Mouse (Mus musculus): ENCODE data around the gene Pbp2. TPM values are rescaled to one million over a fixed set of nuclear protein-coding genes. Genes with fewer than 3 reads are reported as not detected.

The Pbp2 gene
- polyA plus RNA-seq, 1 experiment from 2014 or later: not detected

DNA sequence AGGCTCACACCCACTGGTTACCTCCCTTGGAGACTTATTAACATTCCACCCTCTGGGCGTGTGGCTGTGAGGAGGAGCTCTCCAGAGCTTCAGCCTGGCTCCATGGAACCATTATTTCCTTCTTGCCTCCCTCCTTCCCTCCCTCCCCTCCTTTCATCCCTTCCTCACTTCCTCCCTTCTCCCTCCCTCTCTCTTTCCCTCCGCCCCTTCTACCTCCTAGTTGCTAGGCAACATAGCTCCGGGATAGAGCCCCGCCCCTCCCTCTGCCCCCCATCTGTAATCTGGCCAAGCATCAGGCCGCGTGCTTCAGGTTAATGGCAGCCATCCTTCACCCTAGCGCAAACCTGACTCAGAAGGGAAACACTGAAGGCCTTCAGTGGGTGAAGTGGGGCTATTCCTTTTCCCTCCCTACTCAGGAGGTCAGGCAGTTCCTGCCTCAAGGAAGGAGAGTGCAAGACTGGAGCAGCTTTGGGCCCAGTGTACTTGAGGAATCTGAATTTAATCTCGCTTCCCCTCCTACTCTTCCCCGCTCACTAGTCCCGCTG lies 22.6 kb upstream of the Pbp2 start:
- Histone ChIP-seq H3K27ac (replicated peaks; ENCODE audit: low read depth, low read length) (peak overlapping the region; percentile 52; the same call in 1 of the 2 replicates), H3K4me1 (ENCODE audit: control insufficient read depth, insufficient read depth, low read length) (peaks cover 20% of the 10 kb centered on the region), H3K4me2 (ENCODE audit: low read length) (peak overlapping the region; percentile 31), H3K36me3 (ENCODE audit: control insufficient read depth, insufficient read depth, low read length) (no peaks in the 10 kb centered on the region), H3K9ac (replicated peaks; ENCODE audit: low read length) (no peak overlapping the region; the same call in 1 of the 2 replicates), H3K4me3 (replicated peaks; ENCODE audit: low read depth, low read length) (no peak overlapping the region), H3K9me3 (ENCODE audit: control insufficient read depth, low read length) (no peaks in the 10 kb centered on the region), H3K27me3 (ENCODE audit: control insufficient read depth, insufficient read depth, low read length) (no peaks in the 10 kb centered on the region)
- 11% methylated on average over 10 of the region's 10 CpGs for WGBS
- DNase-seq: peak; percentile 74
- ATAC-seq (ENCODE audit: low FRiP score, low TSS enrichment): peak; percentile 53

DNA sequence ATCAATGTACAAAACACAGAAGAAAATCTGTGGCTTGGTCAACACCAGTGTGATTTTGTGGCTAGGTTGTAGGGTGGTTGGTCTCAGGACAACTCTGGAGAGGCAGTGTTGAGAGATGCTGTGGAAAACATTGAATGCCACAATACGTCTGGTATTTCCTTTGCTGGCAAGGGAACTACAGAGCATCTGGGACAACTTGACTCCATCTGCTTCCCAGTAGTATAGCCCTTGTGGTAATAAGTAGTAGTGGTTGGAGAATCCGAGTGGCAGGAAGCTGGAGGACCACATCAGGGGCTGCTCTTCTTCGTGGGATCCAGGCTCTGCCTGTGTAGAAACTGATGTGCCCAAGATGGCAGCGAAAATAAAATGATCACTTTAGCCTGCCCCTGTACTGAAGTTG lies 21.7 kb upstream of the Pbp2 start:
- Histone ChIP-seq H3K36me3 (ENCODE audit: control insufficient read depth, insufficient read depth, low read length) (no peaks in the 10 kb centered on the region), H3K9me3 (ENCODE audit: control insufficient read depth, low read length) (no peaks in the 10 kb centered on the region), H3K4me3 (replicated peaks; ENCODE audit: low read depth, low read length) (no peak overlapping the region), H3K4me1 (ENCODE audit: control insufficient read depth, insufficient read depth, low read length) (peaks cover 20% of the 10 kb centered on the region), H3K9ac (replicated peaks; ENCODE audit: low read length) (no peak overlapping the region), H3K27ac (replicated peaks; ENCODE audit: low read depth, low read length) (no peak overlapping the region), H3K4me2 (ENCODE audit: low read length) (no peak overlapping the region), H3K27me3 (ENCODE audit: control insufficient read depth, insufficient read depth, low read length) (no peaks in the 10 kb centered on the region)
- DNase-seq: no peak
- WGBS: 84% methylated on average over 4 of the region's 4 CpGs
- no peak for ATAC-seq (ENCODE audit: low FRiP score, low TSS enrichment)

DNA sequence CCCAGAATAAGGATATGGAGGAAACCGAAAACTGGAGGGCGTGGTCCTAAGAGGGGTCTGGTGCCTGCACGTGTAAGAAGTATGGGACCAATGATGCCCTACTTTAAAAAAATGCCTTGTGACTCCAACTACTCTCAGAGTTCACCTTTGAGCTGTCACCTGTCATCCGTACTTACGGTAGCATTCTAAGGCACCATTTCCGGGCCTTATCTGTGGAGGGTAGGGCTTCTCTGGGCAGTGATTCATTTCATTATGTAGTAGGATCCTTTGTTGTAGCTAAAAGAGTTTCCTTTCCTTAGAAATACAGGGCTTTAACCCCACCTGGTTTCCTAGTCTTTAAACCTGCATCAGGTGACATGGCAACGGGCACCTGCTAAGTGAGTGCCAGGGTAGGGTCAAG lies 16.6 kb upstream of the Pbp2 start:
- no peaks in the 10 kb centered on the region for H3K36me3 ChIP-seq (ENCODE audit: control insufficient read depth, insufficient read depth, low read length)
- no peaks in the 10 kb centered on the region for H3K9me3 ChIP-seq (ENCODE audit: control insufficient read depth, low read length)
- no peak for ATAC-seq (ENCODE audit: low FRiP score, low TSS enrichment)
- 87% methylated on average over 7 of the region's 7 CpGs for WGBS
- H3K27ac ChIP-seq (replicated peaks; ENCODE audit: low read depth, low read length): no peak overlapping the region
- H3K4me2 ChIP-seq (ENCODE audit: low read length): no peak overlapping the region
- H3K4me1 ChIP-seq (ENCODE audit: control insufficient read depth, insufficient read depth, low read length): peaks cover under 1% of the 10 kb centered on the region; the same call in 1 of the 2 replicates
- H3K27me3 ChIP-seq (ENCODE audit: control insufficient read depth, insufficient read depth, low read length): no peaks in the 10 kb centered on the region
- DNase-seq: no peak
- no peak overlapping the region for H3K9ac ChIP-seq (replicated peaks; ENCODE audit: low read length)
- no peak overlapping the region for H3K4me3 ChIP-seq (replicated peaks; ENCODE audit: low read depth, low read length)

DNA sequence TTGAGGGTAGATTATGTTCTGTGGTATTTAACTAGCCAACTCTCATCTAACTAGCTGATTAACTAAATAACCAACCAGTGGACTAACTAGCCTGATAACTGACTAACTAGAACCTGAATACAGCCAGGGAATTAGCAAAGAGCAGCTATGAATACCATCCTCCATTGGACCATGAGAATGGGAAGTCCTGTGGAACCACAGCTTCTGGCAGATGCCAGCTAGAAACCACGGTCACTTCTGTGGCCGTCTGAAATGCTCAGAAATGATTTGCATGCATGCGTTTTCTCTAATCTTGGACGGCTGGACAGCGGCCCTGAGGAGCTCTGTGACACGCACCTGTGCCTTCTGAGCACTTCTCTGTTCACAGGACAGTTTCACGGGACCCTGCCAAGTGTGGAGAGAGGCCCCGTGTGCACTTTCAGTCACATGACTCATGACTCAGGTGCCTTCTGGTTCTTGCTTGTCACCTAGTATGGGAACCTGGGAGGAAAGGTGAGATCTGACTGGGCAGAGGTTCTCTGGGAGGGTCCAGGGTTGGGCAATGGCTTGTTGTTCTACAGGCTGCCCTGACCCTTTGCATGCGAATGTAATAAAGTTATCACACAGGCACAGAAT lies 14.6 kb upstream of the Pbp2 start:
- H3K4me1 ChIP-seq (ENCODE audit: control insufficient read depth, insufficient read depth, low read length): no peaks in the 10 kb centered on the region
- 86% methylated on average over 9 of the region's 9 CpGs for WGBS
- DNase-seq (no peak), ATAC-seq (ENCODE audit: low FRiP score, low TSS enrichment) (no peak)
- H3K27ac ChIP-seq (replicated peaks; ENCODE audit: low read depth, low read length): no peak overlapping the region
- no peaks in the 10 kb centered on the region for H3K27me3 ChIP-seq (ENCODE audit: control insufficient read depth, insufficient read depth, low read length)
- no peaks in the 10 kb centered on the region for H3K9me3 ChIP-seq (ENCODE audit: control insufficient read depth, low read length)
- H3K36me3 ChIP-seq (ENCODE audit: control insufficient read depth, insufficient read depth, low read length): no peaks in the 10 kb centered on the region
- no peak overlapping the region for H3K9ac ChIP-seq (replicated peaks; ENCODE audit: low read length)
- no peak overlapping the region for H3K4me2 ChIP-seq (ENCODE audit: low read length)
- no peak overlapping the region for H3K4me3 ChIP-seq (replicated peaks; ENCODE audit: low read depth, low read length)

DNA sequence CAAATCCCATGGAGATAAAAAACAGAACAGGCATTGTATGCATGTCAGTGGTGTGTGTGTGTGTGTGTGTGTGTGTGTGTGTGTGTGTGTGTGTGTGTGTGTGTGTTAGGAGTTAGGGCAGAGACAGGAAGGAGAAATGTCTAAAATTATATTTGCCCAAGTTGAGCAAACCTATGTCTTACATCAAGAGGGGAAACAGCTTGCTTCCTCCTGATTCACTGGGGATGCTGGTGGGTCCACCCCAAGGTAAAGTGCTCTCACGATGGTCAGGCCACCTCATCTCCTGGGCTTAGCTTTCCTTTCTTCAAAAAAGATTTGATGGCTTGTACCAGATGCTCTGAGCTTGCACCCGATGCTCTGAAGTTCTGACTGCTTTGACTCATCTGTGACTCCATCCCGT lies 13.9 kb upstream of the Pbp2 start:
- no peak overlapping the region for H3K4me3 ChIP-seq (replicated peaks; ENCODE audit: low read depth, low read length)
- no peaks in the 10 kb centered on the region for H3K27me3 ChIP-seq (ENCODE audit: control insufficient read depth, insufficient read depth, low read length)
- DNase-seq: no peak
- H3K36me3 ChIP-seq (ENCODE audit: control insufficient read depth, insufficient read depth, low read length): no peaks in the 10 kb centered on the region
- ATAC-seq (ENCODE audit: low FRiP score, low TSS enrichment): no peak
- H3K27ac ChIP-seq (replicated peaks; ENCODE audit: low read depth, low read length): no peak overlapping the region
- H3K4me1 ChIP-seq (ENCODE audit: control insufficient read depth, insufficient read depth, low read length): no peaks in the 10 kb centered on the region
- H3K9me3 ChIP-seq (ENCODE audit: control insufficient read depth, low read length): no peaks in the 10 kb centered on the region
- WGBS: 80% methylated on average over 3 of the region's 3 CpGs
- H3K4me2 ChIP-seq (ENCODE audit: low read length): no peak overlapping the region
- no peak overlapping the region for H3K9ac ChIP-seq (replicated peaks; ENCODE audit: low read length)

DNA sequence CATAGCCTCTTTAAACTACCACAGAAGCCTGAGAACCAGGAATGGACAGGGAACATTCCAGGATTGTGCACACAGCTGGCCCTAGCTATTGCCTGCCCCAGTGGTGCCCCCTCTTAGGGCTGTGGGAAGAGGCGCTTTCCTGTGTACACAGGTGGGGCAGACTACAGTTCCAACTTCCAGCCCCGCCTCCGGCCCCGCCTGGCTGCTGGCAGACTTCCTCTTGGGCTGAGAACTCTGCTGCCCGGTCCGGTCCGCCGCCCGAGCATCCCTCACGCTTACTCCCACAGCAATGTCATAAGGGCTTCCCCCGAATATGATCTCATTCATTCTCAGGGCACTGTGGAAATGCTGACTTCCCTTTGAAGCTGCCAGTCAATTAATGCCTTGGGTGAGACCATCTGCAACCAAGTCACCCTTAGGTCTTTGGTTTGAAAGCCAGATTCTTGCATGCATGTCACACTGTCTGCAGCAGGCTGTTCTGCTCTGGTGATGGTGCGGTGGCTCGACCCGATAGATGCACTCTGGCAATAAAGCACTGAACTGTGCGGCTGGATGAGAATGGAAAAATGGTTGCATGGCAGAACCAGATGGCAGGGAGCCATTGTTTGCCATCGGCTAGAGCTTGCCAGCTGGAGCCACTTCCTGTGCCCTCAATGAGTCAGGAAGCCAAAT lies 13.2 kb upstream of the Pbp2 start:
- Histone ChIP-seq H3K4me1 (ENCODE audit: control insufficient read depth, insufficient read depth, low read length) (no peaks in the 10 kb centered on the region), H3K9me3 (ENCODE audit: control insufficient read depth, low read length) (no peaks in the 10 kb centered on the region), H3K4me2 (ENCODE audit: low read length) (no peak overlapping the region), H3K27me3 (ENCODE audit: control insufficient read depth, insufficient read depth, low read length) (no peaks in the 10 kb centered on the region), H3K27ac (replicated peaks; ENCODE audit: low read depth, low read length) (no peak overlapping the region), H3K36me3 (ENCODE audit: control insufficient read depth, insufficient read depth, low read length) (no peaks in the 10 kb centered on the region), H3K4me3 (replicated peaks; ENCODE audit: low read depth, low read length) (no peak overlapping the region), H3K9ac (replicated peaks; ENCODE audit: low read length) (no peak overlapping the region)
- WGBS: 54% methylated on average over 16 of the region's 16 CpGs
- DNase-seq (peak; percentile 27), ATAC-seq (ENCODE audit: low FRiP score, low TSS enrichment) (no peak)

DNA sequence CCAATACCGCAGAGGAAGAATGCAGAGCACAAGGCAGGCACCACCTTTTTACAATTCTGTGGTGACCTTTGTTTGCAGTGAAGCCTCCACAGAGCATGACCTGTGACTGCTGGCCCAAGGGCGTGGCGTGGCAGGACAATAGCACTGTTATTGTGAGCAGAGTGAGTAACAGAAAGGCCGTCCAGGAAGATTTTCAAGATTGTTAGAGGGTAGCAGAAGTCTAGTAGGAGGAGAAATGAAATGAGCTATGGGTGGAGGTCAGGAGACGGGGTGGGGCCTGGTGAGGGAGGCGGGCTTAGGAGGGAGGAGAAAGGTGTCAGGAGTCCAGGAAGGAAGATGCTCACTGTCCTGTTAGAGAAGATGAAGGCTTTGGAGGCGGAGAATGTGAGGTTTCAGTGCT lies 12.5 kb upstream of the Pbp2 start:
- Histone ChIP-seq H3K27ac (replicated peaks; ENCODE audit: low read depth, low read length) (no peak overlapping the region), H3K27me3 (ENCODE audit: control insufficient read depth, insufficient read depth, low read length) (no peaks in the 10 kb centered on the region), H3K9me3 (ENCODE audit: control insufficient read depth, low read length) (no peaks in the 10 kb centered on the region), H3K4me3 (replicated peaks; ENCODE audit: low read depth, low read length) (no peak overlapping the region), H3K4me1 (ENCODE audit: control insufficient read depth, insufficient read depth, low read length) (no peaks in the 10 kb centered on the region), H3K4me2 (ENCODE audit: low read length) (no peak overlapping the region), H3K9ac (replicated peaks; ENCODE audit: low read length) (no peak overlapping the region), H3K36me3 (ENCODE audit: control insufficient read depth, insufficient read depth, low read length) (no peaks in the 10 kb centered on the region)
- DNase-seq (no peak), ATAC-seq (ENCODE audit: low FRiP score, low TSS enrichment) (no peak)
- WGBS: 72% methylated on average over 7 of the region's 7 CpGs

DNA sequence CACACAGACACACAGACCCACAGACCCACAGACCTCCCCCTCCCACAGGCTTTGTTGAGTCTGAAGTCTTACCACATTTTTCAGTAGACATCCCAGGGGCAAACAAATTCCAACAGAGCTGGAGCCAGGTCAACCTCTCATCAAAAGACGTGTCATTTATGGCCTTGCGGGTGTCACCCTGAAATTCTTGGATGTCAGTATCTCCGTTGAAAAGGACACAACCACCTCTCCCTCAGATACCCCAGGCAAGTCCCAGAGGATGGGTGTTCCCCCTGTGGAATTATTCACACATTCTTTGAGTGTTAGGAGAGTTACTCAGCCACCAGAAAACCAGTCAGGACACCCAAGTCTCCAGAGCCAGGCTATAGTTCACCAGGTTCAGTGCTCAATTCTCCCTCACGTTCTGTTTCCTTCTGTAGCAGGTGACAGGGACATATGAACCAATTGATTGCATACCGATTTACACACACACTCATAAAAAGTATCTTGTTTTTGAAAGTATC lies 9.3 kb upstream of the Pbp2 start:
- H3K4me1 ChIP-seq (ENCODE audit: control insufficient read depth, insufficient read depth, low read length): no peaks in the 10 kb centered on the region

DNA sequence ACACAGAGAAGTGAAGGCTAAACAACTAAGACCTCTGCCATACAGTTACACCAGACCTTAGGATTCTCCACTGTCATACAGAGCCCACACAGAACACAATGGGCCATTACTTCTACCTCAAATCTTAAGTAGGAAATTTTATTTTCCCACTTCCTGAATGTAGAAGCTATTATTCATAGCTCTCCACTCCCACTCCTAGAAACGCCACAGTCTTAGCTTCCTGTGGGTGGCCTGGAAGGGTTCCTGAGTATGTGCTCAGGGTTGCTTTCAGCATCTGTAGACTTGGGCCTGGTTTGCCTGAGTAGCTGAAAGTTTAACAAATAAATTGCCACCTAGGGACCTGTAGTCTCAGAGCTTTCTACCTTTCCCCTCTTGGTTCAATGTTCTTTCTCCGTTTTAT lies 5.9 kb upstream of the Pbp2 start:
- Histone ChIP-seq H3K4me1 (ENCODE audit: control insufficient read depth, insufficient read depth, low read length) (no peaks in the 10 kb centered on the region), H3K4me3 (replicated peaks; ENCODE audit: low read depth, low read length) (no peak overlapping the region), H3K9me3 (ENCODE audit: control insufficient read depth, low read length) (no peaks in the 10 kb centered on the region), H3K4me2 (ENCODE audit: low read length) (no peak overlapping the region), H3K27me3 (ENCODE audit: control insufficient read depth, insufficient read depth, low read length) (no peaks in the 10 kb centered on the region), H3K36me3 (ENCODE audit: control insufficient read depth, insufficient read depth, low read length) (no peaks in the 10 kb centered on the region), H3K27ac (replicated peaks; ENCODE audit: low read depth, low read length) (no peak overlapping the region), H3K9ac (replicated peaks; ENCODE audit: low read length) (no peak overlapping the region)
- WGBS: 83% methylated on average over 2 of the region's 2 CpGs
- DNase-seq: no peak
- no peak for ATAC-seq (ENCODE audit: low FRiP score, low TSS enrichment)

More for the DNA sequence above, 9.3 kb upstream of the Pbp2 start:
- Histone ChIP-seq H3K36me3 (ENCODE audit: control insufficient read depth, insufficient read depth, low read length) (no peaks in the 10 kb centered on the region), H3K27me3 (ENCODE audit: control insufficient read depth, insufficient read depth, low read length) (no peaks in the 10 kb centered on the region), H3K4me2 (ENCODE audit: low read length) (no peak overlapping the region), H3K9ac (replicated peaks; ENCODE audit: low read length) (no peak overlapping the region), H3K27ac (replicated peaks; ENCODE audit: low read depth, low read length) (no peak overlapping the region), H3K4me3 (replicated peaks; ENCODE audit: low read depth, low read length) (no peak overlapping the region), H3K9me3 (ENCODE audit: control insufficient read depth, low read length) (no peaks in the 10 kb centered on the region)
- ATAC-seq (ENCODE audit: low FRiP score, low TSS enrichment) (no peak), DNase-seq (no peak)
- 82% methylated on average over 5 of the region's 5 CpGs for WGBS

Data from midbrain, embryonic 14.5 days (tissue).